Mouse (Mus musculus) regulatory T cell (primary cell): ENCODE data around the gene Naa25.

Experiments used
- in situ Hi-C: fragments of 300-600 bp; cut with MboI, MseI; formaldehyde crosslinking; loops from one replicate; pipeline ENCODE4 v1.15.1; 2025; ENCODE audit warnings: high pct_unique_total_duplicates

The Naa25 gene

DNA sequence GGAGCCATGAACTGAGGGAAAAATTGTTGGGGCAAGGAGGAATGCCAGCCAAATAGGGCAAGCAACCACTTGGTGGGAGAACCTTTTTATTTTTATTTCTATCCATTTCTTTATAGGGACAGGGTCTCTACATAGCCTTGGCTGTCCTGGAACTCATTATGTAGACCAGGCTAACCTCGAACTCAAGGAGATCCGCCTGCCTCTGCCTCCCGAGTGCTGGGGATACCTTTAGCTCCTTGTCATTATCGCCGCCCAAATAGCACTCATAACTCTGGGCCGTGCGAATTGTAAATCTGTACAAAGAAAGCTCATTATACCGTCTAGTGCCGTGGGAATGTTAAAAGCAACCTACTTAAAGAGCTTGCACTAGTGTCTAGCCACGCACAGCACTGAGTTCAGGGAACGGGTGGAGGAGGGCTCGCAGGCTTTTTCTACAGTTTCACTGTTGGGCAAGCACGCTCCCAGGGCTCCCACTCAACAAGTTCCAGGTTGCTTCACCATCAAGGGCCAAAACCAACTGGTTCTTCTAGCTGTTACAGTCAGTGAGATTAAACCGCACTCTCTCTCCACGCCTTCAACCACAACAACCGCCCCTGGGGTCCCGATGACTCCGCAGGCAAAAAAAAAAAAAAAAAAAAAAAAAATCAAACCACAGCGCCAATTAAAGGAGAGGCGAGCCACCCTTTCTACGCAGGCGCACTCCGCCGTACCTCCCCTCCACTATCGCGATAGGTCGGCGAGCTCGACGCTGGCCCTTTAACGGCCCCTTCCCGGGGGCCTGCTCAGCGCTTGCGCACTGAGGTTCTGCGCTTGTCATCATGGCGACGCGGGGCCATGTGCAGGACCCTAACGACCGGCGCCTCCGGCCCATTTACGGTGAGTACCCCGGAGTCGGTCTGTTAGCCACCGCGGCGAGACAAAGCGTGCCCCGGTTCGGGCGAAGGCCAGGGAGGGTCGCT lies at the start of gene Naa25:
Gene Naa25, plus strand, starts transcription at position 750 of the 959 bp plus-strand sequence.
- in situ Hi-C loops = no loop called here

DNA sequence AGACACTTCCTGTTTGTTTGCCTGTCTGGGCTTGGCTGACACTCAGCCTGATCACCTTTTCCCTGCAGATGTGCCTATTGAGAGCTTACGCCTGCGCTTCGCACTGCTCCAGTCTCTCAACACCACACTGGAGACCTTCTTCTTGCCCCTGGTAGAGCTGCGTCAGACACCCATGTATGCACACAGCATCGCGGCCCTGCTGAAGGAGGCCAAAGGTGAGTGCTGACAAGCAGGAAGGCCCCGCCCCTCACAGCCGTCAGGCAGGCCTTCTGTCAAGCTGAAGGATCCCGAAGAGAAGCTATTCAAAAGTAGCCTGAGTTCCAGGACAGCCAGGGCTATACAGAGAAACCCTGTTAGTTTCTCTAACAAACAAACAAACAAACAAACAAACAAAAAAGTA lies 38.5 kb upstream of the Naa25 start:
- in situ Hi-C loops = no loop called here

DNA sequence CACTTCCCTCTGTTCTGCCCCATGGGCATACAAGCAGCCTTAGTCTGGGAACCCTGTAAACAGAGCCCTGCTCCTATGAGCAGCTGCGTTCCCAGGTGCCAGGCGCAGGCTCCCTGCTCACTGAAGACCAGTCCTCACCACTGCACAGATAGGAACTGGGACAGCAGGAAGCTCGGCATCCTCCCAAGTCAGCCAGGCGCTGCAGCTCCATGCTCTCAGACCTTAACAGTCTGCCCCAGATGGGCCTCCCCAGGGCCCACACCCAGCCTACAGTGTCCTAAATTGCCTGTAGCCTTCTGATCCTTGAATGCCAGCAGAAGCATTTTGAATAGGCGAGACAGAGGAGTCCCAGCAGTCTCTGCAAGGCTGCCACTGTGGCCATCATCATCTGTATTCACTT lies 36.0 kb upstream of the Naa25 start:
- in situ Hi-C loops = no loop called here

DNA sequence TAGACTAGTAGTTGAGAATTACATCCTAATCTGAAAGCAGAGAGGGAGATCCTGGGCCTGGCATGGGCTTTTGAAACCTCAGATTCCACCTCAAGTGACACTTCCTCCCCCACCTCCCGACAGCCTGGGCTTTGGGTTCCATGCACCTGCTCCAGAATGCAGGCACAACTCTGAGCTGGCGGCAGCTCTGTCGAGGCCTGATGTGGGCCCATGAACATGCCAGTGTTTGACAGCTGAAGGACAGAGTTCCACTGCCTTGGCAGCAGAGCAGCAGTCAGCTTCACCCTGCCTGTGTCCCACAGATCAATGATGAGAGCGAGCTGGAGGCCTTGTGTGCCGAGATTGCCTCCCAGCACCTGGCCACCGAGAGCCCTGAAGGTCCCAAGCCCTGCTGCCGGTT lies 34.3 kb upstream of the Naa25 start:
- in situ Hi-C loops = no loop called here

DNA sequence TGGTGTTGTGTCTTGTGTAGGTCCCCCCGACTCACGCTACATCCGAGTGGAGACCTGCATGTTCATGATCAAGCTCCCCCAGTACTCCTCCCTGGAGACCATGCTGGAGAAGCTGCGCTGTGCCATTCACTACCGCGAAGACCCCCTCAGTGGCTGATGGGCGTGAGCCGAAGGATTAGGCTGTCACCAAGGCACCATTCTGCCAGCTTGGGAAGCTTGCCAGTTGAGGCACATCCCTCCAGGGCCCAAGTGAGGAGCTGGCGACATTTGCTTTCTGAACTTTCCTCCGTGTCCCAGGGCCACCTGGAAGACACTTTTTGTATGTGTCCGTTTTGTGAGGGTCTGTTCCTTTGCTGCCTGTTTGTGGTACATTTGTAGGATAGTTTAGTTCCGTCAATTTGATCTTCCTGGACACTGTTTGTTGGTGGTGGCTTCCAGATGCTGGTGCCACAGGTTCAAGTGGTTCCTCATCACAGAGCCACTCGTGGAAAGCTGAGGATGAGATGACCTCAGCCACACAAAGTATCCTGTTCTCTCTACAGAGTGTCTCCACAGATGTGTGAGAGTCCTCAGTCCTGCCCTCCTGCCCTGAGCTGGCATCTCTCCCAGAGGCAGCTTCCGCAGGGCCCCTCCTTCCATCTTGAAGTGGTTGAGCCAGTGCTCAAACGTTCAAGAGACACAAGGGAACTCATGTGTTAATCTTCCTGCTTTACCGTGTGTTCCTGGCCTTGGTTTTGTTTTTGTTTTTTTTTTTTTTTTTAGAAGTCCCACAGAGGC lies 31.1 kb upstream of the Naa25 start:
- in situ Hi-C loops = no loop called here

DNA sequence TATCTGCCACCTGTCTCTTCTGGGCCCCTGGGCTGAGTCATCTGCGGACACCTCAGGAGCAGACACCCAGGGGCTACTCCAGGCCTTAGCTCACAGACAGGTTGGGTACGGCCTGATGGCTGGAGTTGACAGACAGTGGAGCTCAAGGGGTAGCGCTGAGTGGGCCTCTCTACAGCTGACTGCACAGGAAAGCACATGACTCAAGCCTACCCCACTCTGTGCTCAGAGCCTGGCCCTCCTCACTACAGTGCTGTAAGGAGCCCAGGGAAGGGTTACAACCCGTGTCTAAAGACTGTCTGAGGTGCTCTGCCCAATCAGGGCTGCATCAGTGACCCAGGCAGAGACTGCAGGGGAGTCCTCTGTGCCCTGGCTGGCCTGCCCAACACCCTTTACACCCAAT lies 30.5 kb upstream of the Naa25 start:
- in situ Hi-C loops = no loop called here

DNA sequence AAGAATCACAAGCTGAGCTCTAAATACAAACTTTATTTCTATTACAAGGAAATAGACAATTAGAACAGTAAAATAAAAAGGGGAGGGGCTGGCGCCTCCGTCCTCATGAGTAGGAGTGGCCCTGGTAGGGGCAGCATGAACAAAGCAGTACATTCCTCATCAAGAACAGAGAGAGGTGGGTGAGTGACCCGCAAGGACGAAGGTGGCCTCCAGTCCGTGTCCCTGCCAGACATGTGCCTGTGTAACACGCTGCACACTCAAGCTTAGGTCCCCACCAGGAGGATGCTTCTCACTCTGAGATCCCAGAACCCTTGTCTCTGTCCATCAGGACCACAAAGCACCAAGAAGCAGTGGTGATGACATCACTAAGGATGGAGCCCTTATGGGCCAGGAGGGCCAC lies 26.0 kb upstream of the Naa25 start:
- in situ Hi-C loops = no loop called here

DNA sequence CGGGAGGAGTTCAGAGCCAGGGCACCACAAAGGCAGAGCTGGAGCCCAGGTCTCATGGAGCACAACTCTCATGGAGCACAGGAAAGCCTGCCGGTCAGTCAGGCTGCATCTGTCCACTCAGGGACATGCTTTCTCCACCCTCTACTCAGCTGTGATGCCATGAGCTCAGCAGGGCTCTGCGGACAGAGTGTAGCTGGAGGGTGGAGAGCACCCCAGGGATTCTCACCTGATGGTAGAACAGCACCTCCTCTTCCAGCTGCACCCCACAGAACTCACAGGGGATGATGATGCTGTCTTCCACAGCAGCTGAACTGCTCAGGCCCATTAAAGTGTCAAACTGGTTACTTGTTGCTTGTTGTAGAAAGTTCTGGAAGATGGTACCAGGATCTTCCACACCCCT lies 22.9 kb upstream of the Naa25 start:
- in situ Hi-C loops = loop anchor here (5.0 kb wide), 1 partner anchor 157 kb away; no protein-coding TSS in a partner anchor

DNA sequence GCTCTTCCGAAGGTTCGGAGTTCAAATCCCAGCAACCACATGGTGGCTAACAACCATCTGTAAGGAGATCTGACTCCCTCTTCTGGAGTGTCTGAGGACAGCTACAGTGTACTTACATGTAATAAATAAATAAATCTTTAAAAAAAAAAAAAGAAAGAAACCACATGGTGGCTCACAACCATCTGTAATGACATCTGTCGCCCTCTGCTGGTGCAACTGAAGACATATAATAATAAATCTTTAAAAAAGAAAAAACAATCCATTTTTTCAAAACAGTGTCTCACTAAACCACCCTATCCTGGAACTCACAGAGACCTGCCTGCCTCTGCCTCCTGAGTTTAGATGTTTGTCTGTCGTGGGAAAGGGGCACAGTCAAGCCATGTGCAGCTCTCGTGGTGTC lies 20.8 kb upstream of the Naa25 start:
- in situ Hi-C loops = loop anchor here (5.0 kb wide), 1 partner anchor 160 kb away; no protein-coding TSS in a partner anchor

DNA sequence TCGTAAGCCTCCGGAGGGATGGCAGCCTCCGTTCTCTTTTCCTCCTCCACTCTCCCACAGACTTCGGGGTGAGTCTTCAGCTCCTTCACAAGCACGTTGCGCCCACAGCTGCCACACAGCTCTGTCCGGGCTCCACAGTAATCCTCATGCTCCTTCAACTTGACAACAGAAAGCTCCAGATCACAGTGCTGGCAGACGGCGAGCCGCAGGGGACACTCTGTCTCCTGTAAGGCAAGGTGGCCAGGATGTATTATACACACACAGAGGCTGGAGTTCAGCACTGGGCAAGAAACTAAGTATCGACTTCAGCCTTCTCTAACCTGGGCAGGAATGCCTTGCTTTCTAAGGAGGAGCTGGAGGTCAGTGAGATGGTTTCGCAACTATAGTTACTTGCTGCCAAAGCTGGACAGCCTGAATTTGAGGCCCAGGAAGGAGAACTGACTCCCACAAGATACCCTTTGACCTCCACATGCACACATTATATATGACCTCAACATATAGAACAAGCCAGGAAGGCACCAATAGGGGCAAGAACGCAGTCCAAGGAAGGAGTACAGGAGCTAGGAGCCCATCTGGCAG lies 19.0 kb upstream of the Naa25 start:
- in situ Hi-C loops = loop anchor here (5.0 kb wide), 1 partner anchor 161 kb away; no protein-coding TSS in a partner anchor

DNA sequence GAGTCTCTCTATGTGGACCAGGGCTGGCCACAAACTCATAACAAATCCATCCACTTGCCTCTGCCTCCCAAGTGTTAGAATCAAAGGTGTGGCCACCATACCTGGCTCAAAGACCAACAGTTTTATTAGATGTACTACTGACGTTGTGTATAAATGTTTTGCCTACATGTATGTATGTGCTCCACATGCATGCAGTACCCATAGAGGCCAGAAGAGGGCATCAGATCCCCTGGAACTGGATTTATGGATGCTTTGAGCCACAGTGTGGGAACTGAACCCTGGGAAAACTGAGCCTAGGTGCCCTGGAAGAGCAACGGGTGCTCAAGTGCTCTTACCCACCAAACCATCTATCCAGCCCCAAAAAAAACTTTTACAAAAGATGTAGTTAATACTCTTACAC lies 17.0 kb upstream of the Naa25 start:
- in situ Hi-C loops = no loop called here

DNA sequence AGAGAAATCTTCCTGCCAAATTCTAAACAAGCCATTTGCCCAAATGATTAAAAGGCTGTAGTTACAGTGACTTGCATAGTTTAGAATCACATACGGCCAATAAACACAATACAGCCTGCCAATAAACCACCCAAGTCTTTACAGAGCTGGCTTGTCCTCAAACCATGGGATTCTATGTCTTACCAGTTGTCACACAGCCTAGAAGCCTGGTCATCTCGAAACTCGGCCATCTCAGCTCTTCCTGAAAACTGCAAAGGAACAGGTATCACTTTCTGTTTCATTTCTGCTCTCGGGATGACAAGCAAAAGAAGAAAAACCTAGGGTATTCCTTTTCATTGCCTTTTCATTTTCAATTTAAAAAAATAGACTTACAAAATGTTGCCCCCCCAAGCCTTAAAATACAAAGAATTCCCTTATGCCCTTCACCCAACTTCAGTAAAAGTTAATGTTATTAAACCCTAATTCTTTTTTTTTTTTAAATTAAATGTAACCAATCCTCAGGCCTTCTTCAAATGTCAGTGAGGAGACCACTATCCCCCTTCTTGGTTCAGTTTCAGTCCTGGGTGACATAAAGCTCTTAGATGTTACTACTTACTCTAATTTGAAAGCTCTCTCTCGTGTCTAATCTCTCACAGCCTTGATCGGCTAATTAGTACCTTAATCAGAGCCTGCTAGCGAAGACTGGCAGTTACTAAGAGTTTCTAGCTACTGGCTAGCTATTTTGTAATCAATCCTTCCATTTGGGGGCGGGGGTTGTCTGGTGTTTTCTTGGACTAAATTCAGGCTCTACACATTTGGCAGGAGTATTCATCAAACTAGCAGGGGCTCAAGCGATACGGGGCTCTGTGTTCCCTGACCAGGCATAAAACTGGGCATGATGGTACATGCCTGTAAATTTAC lies 13.6 kb upstream of the Naa25 start:
- in situ Hi-C loops = no loop called here

DNA sequence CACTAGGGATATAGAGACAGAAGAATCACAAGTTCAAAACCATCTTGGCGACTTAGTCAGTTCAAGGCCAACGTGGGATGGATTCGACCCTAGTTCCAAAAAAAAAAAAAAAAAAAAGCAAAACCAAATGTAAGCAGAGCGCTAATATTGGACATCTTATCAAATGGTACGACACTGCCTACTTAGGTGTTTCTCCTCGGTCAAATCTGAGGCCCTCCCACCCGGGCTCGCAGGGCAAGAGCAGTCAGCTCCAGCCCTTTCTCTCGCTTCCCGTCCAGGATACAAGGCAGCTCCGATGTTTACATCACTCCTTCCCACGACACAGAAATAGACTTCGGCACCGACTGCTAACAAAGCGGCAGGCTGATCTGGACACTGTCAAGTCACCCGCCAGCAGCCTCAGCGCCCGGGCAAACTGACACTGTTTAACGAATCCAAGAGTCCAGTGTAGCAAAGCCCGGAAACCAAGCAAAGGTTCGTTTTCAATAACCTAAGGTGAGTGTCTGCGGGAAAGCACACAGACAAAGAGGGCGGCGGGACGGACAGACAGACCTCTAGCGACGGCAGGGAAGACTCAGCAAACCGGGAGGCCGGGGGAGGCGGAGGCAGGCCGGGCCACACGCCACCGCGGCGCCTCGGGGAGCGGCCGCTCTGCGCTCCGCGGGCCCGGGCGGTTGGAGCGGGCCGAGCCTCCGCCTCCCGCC lies 12.8 kb upstream of the Naa25 start:
- in situ Hi-C loops = no loop called here

DNA sequence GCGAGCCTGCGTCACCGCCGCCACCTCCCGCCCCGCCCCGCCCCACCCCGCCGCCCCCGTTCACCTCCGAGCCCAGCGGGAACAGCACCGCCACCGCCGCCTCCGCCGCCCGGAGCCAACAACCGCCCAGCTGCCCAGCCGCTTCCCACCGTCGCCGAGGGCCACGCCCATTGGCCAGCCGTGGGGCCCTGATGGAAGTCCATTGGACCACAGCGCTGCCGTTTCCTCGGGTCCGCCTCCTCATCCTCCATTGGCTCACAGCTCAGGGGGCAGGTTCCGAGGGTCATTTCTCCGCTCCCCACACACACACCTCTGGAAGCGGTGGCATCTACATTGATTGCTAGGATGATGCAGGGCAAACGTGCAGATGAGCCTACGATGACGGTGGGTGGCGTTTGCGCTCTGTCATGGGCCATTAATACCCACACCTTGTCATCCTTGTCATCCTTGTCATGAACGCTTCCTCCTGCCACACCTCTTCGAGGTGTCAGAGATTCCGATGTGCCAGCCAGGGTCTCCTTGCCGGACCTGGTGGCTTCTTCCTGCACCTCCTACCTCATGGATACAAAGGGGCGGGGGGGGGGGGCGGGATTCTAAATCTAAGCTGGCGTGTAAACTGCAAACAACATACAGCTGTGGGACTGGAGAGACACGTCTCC lies 12.1 kb upstream of the Naa25 start, which contains the start of gene Trafd1:
Gene Trafd1, minus strand, starts transcription at position 172 of the 659 bp plus-strand sequence.
- in situ Hi-C loops = no loop called here

DNA sequence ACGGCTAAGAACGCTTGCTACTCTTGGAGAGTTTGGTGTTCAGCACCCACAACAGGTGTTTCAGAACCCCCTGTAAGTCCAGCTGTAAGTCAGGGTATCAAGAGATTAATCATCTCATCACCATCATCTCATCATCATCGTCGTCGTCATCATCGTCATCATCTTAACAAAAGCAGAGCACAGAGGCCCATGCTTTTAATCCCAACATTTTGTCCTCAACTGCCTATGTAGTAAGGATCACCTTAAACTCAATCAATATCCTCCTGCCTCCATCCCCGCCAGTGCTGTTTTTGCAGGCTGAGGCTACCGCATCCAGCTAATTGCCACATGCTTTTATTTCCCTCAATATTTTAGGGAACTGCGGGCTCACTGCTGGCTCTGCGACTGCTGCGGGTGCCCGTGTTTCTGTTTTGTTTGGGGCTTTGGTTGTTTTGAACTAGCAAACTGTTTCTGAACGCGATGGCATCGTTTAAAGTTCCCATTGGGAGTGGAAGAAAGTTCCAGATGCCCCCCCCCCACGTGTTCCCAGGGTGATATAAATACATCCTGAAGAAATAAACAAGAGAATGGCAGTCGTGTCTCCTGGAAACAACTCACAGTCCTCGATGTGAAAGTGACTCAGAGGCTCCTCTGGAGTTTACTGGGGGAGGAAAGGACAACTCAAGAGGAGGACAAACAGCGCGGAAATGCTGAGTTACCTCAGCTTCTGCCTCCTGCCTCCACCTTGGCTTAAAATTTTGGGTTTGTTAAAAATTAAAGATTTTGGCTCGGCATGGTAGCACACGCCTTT lies 11.4 kb upstream of the Naa25 start:
- in situ Hi-C loops = no loop called here

DNA sequence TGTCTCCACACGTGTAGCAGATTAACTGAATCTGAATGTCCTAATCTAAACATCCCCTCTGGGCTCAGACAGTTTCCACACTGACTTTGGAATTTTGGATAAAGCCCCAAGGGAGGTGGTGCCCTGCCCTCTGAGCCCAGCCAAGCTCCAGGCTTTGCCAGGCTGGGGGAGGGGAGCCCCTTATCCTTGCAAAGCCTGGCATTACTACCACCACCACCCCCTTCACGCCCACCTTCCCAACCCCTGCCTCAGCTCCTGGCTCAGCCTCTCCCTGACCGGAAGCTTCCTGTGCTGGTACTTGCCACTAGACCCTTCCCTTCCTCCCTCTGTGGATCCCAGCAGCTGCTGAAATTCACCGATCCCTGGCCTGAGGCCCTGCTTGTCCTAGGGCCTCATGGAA lies 10.6 kb upstream of the Naa25 start:
- in situ Hi-C loops = no loop called here

DNA sequence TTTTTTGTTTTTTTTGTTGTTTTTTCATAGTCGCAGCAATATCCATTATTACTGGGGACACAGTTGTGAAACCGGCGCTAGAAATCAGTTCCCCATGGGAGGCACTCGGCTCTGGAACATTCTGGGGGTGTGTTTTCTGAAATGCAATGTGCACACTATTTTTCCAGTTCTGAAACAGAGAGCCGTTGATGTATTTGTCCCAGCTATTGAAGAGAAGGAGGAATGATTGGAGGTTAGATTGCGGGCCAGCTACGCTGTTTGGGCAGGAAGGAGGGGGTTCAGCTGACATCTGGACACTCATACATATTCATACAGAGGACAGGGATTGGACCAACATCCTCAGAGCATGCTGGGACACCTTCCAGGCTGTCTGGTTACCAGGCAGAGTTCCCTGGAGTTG lies 8.6 kb upstream of the Naa25 start:
- in situ Hi-C loops = no loop called here

DNA sequence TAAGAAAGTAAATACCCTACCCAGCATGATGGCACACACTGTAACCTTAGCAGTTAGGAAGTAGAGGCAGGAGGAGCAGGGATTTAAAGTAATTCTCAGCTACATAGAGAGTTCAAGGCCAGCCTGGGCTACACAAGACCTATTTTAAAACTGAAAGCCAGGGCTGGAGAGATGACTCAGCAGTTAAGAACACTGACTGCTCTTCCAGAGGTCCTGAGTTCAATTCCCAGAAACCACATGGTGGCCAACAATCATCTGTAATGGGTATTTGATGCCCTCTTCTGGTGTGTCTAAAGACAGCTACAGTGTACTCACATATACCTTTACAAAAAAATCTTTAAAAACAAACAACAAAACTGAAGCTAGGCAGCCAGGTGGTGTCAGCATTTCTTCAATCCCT lies 8.0 kb upstream of the Naa25 start:
- in situ Hi-C loops = no loop called here
